Mouse (Mus musculus) small intestine, adult 2 months (tissue): ENCODE results near the gene Pi4k2b.

ENCODE experiments used
- CTCF ChIP-seq: fragments of 200-500 bp; IDR thresholded peaks from 2 replicates; pipeline ENCODE4 v1.5.1; 2012; ENCODE audit warnings: low read depth, mild to moderate bottlenecking, control low read depth, inconsistent platforms, low read length, moderate library complexity, mixed read lengths; ENCODE audit not compliant: insufficient replicate concordance, insufficient read length; ENCODE audit errors: extremely low read depth
- POLR2A ChIP-seq: fragments of 200-500 bp; IDR thresholded peaks from 2 replicates; pipeline ENCODE4 v1.6.1; 2012; ENCODE audit warnings: low read depth, mild to moderate bottlenecking, control low read depth, inconsistent platforms, low read length, moderate library complexity

- TF ChIP-seq CTCF (no peak), POLR2A (no peak)
Measured at GRCm38 (mm10) chr5:52754196-52754595, 12.8 kb downstream of the Pi4k2b start.
